Mouse (Mus musculus) retina, postnatal 7 days (tissue): Measurements from ENCODE around the gene Arnt.
"Not testable (repeated sequence)": the region's sequence is repeated elsewhere in the genome, so short reads cannot be mapped to it uniquely, and the experiment has no call there.

Source experiments
- DNase-seq: peaks from one replicate; pipeline ENCODE4 v3.0.0-alpha.2; 2012; ENCODE audit warnings: low read depth, low spot score

The Arnt gene

DNA sequence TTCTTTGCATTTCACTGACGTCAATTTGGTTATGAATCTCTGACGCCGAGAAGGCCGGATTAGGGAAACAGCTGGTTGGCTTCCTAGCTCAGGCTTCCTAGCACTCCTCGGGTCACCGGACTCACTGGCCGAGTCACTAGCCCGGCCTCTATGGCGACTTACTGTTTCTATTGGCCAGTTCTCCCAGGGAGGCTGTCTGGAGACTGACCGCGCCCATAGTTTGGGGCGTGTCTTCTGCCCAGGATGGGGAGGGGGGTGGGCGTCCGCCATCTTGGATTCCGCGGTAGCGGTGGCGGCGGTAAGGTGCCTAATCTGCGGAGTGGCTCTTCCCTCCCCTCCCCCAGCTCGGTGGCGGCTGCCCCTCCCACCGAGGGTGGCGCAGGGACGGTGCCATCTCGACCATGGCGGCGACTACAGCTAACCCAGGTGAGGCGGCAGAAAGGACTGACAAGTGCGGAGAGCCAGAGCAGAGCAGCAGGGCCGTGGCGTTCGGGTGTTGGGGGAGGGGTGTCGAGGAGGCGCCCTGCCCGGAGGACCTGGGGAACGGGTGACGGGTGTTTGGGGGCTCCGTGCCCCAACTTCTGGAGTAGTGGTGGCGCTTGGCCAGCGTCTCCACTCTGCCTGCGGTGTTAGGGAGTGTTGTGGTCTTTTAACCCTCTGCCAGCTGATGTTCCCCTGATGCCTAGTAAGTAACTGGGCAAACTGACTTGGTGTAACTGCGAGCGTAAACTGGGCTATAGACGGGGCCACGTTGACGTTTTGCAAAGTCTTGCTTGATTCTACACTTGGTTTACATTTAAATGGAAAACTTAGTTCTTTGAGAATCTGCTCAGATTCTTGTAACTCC lies at the start of gene Arnt:
Gene Arnt, plus strand, starts transcription at position 253 of the 847 bp plus-strand sequence.
- DNase-seq, result peak; percentile 92

DNA sequence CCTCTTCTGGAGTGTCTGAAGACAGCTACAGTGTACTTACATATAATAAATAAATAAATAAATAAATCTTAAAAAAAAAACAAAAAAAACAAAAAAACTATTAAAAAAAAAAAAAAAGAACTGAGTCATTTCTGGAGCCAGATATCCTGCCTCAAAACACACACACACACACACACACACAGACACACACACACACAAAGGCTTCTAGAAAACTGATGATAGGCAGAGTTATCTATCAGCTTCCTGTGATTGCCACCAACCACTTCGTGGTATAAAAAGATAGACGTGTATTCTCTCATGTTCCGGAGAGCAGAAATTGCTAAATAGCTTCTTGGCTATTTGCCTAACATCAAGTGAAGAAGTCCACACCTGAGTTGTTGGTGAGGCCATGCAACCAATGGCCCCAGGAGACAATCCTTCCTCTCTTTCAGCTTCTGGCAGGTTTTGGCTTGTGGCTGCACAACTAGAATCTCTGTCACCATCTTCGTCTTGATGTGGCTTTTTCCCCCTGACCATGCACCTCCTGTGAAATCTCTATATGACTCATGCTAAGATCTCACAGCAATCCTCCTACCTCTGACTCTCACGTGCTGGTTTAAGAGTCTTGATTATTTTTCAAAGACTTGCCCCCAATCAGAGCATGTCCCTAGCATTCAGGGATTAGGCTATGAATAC lies 48.6 kb upstream of the Arnt start:
- no peak for DNase-seq

DNA sequence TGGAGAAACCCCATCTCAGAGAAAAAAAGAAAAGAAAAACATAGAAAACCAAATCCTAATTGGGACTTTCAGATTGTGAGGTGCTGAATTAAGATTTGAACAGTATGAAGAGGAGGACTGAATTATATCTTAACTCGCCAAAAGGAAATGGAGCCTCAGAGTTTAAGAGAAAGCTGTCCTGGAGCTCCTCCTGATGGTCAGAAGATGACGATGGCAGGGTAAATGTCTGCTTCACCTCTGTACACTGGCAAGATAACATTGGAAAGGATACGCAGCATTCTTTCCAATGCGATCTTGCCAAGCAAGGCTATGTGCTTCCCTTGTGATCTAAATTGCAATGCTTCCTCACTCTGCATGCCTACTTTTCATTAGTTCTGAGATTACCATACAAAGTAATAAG lies 39.8 kb upstream of the Arnt start:
- no peak for DNase-seq

DNA sequence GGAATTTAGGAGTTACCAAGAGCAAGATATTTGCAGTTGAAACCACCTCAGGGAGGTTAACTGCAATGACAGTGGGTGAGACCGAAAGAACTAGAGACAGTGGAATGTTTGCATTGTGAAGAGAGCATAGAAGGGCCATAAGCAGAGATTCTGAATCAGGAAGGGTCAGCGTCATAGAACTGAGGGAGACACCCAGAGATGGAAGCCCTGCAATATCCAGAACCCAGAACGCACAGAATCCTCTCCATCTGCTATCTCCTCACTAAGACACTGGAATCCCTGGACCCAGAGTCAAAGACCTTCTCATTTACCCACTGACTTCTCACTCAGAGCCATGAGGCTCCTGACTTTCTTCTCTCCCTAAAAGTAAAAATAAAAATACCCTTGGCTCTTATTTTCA lies 31.4 kb upstream of the Arnt start, which contains the start of gene 4930558C23Rik:
Gene 4930558C23Rik, minus strand, starts transcription at position 101 of the 400 bp plus-strand sequence.
- no peak for DNase-seq

DNA sequence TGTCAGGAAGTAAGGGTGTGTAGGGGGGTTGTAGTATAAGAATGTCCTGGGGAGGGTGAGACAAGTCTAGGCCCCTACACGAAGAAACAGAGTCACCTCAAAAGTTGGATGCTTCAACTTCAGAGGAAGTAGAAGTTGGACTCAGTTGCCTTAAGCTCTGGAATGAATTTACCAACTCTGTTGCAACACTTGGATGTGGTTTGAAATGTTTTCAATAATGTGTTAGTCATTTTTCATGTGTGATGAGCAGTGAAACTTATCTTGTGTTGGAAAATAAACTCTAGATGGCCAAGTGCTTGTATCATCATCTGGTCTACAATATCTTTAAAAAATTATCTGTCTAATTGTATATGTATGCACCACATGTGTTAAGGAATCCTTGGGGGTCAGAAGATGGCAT lies 26.5 kb upstream of the Arnt start:
- DNase-seq, result no peak

DNA sequence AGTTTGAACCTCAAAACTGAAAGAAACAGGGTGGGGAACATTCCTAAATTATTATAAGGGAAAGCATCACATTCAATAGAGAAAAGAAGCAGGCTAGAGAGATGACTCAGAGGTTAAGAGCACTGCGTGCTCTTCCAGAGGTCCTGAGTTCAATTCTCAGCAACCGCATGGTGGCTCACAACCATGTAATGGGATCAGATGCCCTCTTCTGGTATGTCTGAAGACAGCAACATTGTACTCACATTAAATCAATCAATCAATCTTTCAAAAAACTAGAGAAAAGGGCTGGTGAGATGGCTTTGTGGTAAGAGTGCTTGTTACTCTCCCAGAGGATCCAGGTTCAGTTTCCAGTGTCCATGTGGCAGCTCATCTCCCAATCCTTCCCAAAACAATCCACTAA lies 25.3 kb upstream of the Arnt start:
- DNase-seq, result no peak

DNA sequence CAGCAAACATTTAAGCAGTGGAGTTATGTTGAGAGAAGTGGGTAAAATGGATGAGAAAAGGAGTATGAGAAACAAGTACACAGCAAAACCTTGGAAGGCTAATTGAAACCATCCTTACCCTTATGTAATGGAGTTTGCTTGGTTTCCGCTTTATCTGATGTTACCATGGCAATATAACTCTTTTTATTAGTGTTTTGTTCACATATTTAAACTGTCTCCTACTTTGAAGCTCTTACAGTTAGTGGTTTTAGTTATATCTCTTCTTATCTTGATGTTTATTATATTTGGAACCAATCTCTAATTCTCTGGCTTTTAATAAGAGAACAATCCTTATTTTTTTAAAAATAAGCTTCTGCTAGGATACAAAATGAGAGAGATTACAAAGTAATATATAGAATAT lies 21.9 kb upstream of the Arnt start:
- DNase-seq, result no peak

DNA sequence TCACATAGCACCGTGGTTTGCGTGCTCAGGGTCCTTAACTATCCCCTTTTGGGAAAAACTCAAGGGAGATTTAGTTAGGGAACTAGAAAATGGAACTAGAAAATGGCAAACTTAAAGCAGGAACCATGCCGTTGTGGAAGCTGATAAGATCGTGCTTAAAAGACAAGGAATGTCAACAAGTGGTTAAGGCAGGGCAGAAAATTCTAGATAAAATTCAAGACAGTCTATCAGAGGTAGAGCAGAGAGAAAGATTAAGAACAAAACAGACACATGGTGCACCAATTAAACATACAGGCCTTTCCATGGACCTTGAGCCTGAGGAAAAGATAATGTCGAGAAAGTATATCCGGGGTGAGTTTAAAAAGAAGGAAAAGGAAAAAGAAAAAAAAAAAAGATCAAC lies 16.3 kb upstream of the Arnt start:
- DNase-seq, result no peak

DNA sequence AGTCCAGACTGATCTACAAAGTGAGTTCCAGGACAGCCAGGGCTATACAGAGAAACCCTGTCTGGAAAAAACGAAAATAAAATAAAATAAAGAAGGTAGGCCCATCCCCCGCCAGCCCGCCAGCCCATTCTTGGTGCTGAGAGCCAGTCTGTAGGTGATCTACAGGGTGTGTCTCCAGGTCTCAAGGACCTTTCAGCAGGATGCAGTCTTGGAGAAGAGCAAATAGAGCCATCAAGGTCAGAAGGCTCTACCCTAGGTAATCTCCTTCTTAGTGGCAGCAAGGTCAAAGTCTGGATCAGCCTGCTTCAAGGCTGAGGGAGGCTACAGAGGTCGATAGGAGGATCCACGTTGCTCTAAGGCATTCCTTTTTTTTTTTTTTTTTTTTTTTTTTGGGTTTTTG lies 7.7 kb upstream of the Arnt start:
- not testable (repeated sequence) for DNase-seq

DNA sequence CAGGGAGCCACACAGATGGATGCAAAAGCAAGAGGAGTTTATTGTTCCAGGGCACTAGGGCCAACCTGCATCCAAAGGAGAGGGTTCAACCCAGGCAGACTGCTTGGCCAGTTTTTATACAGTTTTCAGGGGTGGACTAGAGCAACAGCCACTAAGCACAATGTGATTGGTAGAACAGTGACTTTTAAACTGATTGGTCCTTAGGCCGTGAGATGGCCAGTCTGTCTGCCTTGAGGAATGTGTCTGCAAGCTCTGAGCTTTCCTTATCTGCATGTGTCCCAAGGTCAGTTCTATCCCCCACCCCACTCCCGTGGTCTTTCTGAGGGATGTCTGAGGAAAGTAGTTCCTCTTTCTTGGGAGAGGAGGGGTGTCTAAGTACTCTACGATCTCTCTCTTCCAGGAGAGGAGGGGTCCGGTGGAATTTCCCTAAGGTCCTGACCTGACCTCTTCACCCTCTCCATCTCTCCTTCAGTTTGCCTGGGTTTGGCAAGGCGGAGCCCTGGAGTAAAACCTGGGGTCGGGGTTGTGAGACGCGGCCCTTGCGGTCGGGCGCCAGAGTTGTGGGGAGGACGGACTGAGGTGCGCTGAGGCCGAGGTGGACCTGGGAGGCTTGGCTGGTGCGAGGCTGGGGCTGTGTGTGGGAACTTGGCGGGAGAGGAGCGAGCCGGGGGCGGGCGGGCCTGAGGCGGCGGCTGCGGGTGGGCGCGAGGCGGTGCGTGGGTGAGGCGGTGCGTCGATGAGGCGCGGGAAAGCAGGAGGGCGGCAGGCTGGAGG lies 6.9 kb upstream of the Arnt start:
- DNase-seq, result not testable (repeated sequence)

DNA sequence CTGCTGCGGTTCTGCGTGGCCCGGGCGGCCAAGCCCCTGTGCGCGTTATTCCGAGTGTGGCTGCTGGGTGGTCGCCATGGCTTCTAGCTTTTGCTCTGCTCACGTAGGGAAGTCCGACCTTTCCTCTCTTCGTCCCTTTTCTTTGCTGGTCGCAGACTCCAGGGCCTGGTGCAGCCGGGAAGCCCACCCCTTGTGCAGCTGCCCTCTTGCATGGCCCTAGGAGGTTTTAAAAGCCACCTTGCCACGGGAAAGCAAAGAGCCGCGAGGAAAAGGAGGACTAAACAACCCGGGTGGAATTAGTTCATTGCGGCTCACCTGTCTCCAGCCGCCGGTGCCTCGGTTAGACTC lies 6.3 kb upstream of the Arnt start:
- not testable (repeated sequence) for DNase-seq

DNA sequence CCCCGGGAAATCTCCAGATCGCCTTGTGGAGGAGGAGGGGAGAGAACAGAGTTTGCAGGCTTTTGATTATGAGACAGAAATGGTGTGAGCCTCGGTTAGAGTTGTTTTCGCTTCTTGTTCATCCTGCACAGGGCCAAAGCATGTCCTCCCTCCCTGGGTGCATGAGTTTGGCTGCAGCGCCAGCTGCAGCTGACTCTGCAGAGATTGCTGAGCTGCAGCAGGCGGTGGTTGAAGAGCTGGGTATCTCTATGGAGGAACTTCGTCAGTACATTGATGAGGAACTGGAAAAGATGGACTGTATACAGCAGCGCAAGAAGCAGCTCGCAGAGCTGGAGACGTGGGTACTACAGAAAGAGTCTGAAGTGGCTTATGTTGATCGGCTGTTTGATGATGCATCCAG lies 5.8 kb upstream of the Arnt start:
- DNase-seq, result not testable (repeated sequence)

DNA sequence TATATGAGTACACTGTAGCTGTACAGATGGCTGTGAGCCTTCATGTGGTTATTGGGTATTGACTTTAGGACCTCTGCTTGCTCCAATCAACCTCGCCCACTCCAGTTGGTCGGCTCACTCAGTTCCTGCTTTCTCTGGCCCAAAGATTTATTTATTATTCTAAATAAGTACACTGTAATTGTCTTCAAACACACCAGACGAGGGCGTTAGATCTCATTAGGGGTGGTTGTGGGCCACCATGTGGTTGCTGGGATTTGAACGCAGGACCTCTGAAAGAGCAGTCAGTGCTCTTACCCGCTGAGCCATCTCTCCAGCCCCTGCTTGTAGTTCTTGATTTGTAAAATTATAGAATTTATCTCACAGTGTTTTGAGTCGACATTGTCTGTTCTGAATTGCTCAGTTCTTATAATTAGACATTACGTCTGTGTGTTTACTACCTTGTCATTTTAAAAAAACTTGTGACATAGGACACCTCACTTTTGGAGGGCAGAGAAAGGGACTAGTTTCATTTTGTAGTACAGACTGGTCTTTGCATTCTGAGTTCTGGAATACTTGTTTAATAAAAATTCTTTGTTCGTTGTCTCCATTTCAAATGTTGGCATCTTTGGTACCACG lies 780 bp upstream of the Arnt start:
- no peak for DNase-seq

DNA sequence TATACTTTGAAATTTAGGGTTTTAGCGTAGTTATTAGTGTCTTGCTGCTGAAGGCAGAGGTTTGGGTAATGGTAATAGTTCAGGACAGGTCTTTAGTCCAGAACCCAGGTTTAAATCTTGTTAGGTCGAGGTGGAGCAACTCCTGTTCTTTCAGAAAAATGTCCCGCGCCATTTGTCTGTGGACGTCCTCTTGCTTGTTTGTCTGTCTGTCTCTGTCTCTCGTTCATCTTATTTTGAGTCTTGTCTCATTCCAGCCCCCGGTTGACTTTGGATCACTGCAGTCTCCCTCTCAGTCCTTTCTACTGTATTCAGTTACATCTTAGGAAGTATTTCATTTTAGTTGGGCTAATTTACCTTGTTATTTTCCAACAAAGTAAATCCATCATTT lies 789 bp downstream of the Arnt start:
- DNase-seq, result no peak

DNA sequence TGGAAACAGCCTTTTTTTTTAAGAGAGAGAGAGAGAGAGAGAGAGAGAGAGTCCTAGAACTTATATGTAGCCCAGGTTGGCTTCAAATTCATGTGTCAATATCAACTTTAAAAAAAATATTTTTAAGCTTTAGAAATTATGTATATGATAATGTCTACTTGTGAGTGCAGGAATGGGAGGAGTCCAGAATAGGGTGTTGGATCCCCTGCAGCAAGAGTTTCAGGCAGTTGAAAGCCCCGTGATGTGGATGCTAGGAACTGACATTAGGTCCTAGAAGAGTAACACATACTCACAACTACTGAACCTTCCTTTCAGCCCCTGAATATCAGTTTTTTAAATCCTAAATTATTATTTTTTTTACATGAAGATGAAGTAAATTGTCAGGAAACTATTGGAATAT lies 1.4 kb downstream of the Arnt start:
- no peak for DNase-seq

DNA sequence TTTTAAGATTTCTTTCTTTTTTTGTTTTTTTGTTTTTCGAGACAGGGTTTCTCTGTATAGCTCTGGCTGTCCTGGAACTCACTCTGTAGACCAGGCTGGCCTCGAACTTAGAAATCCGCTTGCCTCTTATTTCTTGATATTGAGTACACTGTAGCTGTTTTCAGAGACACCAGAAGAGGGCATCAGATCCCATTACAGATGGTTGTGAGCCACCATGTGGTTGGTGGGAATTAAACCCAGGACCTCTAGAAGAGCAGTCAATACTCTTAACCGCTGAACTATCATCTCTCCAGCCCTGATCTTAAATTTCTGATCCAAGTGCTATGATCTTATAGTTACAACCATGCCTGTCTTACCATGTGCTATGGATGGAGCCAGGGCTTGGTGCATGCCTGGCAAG lies 4.4 kb downstream of the Arnt start:
- DNase-seq, result not testable (repeated sequence)

DNA sequence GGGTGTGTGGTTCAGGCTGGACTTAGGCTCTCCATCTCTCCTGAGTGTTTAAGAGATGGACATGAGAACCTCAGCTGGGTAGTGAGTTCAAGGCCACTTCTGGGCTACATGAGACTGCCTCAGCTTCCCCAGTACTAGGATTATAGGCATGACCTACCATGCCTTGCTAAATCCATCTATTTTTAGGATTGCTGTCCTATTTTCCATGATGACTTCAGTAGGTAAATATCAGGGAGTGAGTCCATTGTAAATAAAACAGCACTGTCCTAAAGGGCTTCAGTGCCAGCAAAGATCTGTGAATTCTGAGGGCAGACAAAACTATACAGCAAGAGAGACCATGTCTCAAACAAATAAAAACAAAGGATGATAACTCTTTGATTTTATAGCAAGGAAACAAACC lies 5.5 kb downstream of the Arnt start:
- DNase-seq, result no peak

DNA sequence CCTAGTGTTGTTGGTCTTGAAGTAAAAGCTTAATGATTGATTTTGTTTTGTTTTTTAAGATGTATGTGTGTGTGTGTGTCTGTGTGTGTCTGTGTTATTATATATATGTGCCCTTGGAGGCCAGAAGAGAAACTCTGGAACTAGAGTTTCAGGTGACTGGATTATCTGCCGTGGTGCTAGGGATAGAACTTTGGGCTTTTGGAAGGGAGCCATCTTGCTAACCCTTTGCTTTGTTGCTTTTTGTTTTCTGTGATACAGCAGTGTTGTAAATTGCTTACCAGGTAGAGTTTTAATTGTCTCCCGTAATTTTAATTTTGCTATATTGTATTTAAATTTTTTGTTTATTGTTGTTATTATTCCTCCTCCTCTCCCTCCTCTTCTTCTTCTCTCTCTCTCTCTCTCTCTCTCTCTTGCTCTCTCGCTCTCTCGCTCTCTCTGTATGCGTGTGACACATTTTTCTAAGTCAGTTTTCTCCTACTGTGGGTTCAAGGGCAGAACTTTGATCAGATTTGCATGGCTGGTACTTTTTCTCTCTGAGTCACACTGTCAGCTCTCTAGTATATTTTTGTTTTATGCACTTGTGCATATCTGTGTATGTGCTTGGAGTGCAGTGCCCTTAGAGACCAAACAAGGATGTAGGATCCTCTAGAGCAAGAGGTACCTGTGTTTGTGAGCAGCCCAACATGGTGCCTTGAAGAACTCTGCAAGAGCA lies 8.4 kb downstream of the Arnt start:
- DNase-seq, result no peak

DNA sequence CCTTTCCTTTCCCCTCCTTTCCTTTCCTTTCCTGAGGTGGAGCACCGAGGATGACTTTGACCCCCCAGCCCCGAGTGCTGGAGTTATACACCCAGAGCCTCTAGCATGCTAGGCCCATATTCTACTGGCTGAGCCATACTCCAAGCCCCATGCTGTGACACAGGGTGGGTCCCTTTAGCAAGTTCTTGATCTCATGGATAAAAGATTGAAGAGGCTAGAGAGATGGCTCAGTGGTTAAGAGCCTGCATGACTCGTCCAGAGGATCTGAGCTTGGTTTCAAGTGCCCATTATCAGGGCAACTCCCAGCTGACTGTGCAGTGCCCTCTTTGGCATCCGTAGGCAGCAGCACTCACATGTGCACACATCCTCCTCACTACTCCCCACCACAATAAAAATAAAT lies 11.1 kb downstream of the Arnt start:
- no peak for DNase-seq

DNA sequence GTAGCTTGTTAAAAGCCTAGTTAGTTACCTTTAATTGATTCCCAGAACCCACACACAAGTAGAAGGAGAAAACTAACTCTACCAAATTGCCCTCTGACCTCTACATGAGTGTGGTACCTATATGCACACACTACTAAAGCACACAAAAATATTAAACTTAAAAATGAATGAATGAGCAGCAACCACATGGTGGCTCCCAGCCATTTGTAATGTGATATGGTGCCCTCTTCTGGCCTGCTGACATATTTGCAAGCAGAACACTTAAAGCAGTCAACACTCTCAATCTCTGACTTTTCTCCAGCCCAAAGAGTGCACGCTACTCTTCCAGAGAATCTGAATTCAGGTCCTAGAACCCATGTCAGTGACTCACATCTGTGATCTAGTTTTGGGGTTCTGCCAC lies 16.2 kb downstream of the Arnt start:
- peak; percentile 24 for DNase-seq

DNA sequence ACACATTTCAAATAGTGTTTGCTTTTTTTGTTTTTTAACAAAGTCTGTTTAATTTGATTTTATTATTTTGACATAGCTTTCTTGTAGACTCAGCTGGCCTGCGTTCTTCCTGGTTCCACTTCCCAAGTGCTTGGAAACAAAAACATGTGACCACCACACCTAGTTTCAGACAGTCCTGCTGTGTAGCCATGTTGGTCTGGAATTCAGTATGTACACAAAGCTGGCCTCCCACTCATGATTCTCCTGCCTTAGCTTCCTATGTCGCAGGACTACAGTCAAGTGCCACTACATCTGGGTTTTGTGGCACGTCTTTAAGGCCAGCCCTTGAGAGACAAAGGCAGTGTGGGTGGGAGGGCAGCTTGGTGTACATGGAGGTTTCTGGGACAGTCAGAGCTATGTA lies 16.7 kb downstream of the Arnt start:
- DNase-seq, result no peak
